Mouse (Mus musculus) cerebellum, adult 2 months (tissue): ENCODE measurements around the gene Cstl1.

Experiments
- CTCF ChIP-seq: fragments of 200-500 bp; IDR thresholded peaks from 2 replicates; pipeline ENCODE4 v1.5.1; 2011; ENCODE audit warnings: low read depth, mild to moderate bottlenecking, control low read depth, low read length, moderate library complexity, borderline replicate concordance; ENCODE audit not compliant: insufficient read depth
- POLR2A ChIP-seq: fragments of 200-500 bp; IDR thresholded peaks from 2 replicates; pipeline ENCODE4 v1.6.1; 2011; ENCODE audit warnings: low read length, control low read depth, borderline replicate concordance; ENCODE audit not compliant: insufficient read depth

GRCm38 (mm10) chr2:148712326-148712725 lies 37.8 kb upstream of the Cstl1 start:
- TF ChIP-seq POLR2A (no peak), CTCF (no peak)
